Mouse (Mus musculus) limb, embryonic 13.5 days (tissue): ENCODE results near the gene Lbh. TPM values are rescaled to one million over a fixed set of nuclear protein-coding genes. Genes with fewer than 3 reads are reported as not detected.

ENCODE experiments used
- ATAC-seq: fragments of 200-750 bp; cut with Nextera tagmentation; 2 replicates; pipeline ENCODE4 v1.8.0; 2017; ENCODE audit warnings: low read depth, moderate number of reproducible peaks, moderate TSS enrichment; ENCODE audit not compliant: low FRiP score
- H3K27ac ChIP-seq: fragments of 300-500 bp; sonication (generic); 2 replicates; pipeline ENCODE4 v1.5.1; 2015; ENCODE audit warnings: inconsistent platforms, mild to moderate bottlenecking, moderate library complexity
- H3K27me3 ChIP-seq: fragments of 300-500 bp; sonication (generic); 2 replicates; pipeline ENCODE4 v1.6.1; 2015; ENCODE audit warnings: mild to moderate bottlenecking, inconsistent platforms
- H3K36me3 ChIP-seq: fragments of 300-500 bp; sonication (generic); 2 replicates; pipeline ENCODE4 v1.6.1; 2015; ENCODE audit warnings: inconsistent platforms, mild to moderate bottlenecking, moderate library complexity
- H3K4me1 ChIP-seq: fragments of 300-500 bp; sonication (generic); 2 replicates; pipeline ENCODE4 v1.6.1; 2015; ENCODE audit warnings: inconsistent platforms
- H3K4me2 ChIP-seq: fragments of 300-500 bp; sonication (generic); replicated peaks from 2 replicates; pipeline ENCODE4 v1.6.1; 2015; ENCODE audit warnings: inconsistent platforms, mild to moderate bottlenecking, moderate library complexity
- H3K4me3 ChIP-seq: fragments of 300-500 bp; sonication (generic); 2 replicates; pipeline ENCODE4 v1.5.1; 2015; ENCODE audit warnings: moderate library complexity, mild to moderate bottlenecking, inconsistent platforms
- H3K9ac ChIP-seq: fragments of 300-500 bp; sonication (generic); 2 replicates; pipeline ENCODE4 v1.6.1; 2015; ENCODE audit warnings: mild to moderate bottlenecking, inconsistent platforms
- H3K9me3 ChIP-seq: fragments of 300-500 bp; sonication (generic); 2 replicates; pipeline ENCODE4 v1.6.1; 2016; ENCODE audit warnings: inconsistent platforms
- WGBS: fragments of 180-500 bp; shearing (Covaris S2); methylation state at CpG from one replicate; pipeline ENCODE4 v1.1.7; 2015; 5-methylcytosine and 5-hydroxymethylcytosine counted together
- polyA plus RNA-seq: library from polyadenylated mRNA; unstranded; fragments of >200 nt; fragmentation: Nextera tagmentation; extraction: Ambion mirVana; gene quantifications from 2 replicates; pipeline ENCODE4 v1.2.1, GENCODE M21; 2015

Gene Lbh
- polyA plus RNA-seq, 1 experiment from 2014 or later = 3.5 TPM

- WGBS = 68% methylated on average over 6 of the region's 6 CpGs
- peaks cover 11% of the 10 kb centered on the region; the same call in 1 of the 2 replicates for H3K4me1 ChIP-seq
- peaks cover 11% of the 10 kb centered on the region for H3K36me3 ChIP-seq
- H3K9ac ChIP-seq = no peak overlapping the region
- no peak overlapping the region for H3K4me3 ChIP-seq
- peaks cover 5% of the 10 kb centered on the region; the same call in 1 of the 2 replicates for H3K9me3 ChIP-seq
- H3K4me2 ChIP-seq = no peak overlapping the region
- H3K27ac ChIP-seq = no peak overlapping the region
- ATAC-seq = no peak
- no peaks in the 10 kb centered on the region for H3K27me3 ChIP-seq
These were observed 29.2 kb downstream of the Lbh start for GRCm38 (mm10) chr17:72947111-72947859.

- no peak overlapping the region for H3K4me2 ChIP-seq
- H3K4me3 ChIP-seq = no peak overlapping the region
- no peaks in the 10 kb centered on the region for H3K27me3 ChIP-seq
- H3K36me3 ChIP-seq = peaks cover 3% of the 10 kb centered on the region
- no peak for ATAC-seq
- no peak overlapping the region for H3K9ac ChIP-seq
- H3K9me3 ChIP-seq = peaks cover 5% of the 10 kb centered on the region; the same call in 1 of the 2 replicates
- H3K27ac ChIP-seq = no peak overlapping the region
- H3K4me1 ChIP-seq = peaks cover 15% of the 10 kb centered on the region; the same call in 1 of the 2 replicates
- 78% methylated on average over 9 of the region's 9 CpGs for WGBS
These were observed 30.0 kb downstream of the Lbh start for GRCm38 (mm10) chr17:72948119-72948518.

- peaks cover under 1% of the 10 kb centered on the region; the same call in 1 of the 2 replicates for H3K9me3 ChIP-seq
- WGBS = 85% methylated on average over 7 of the region's 7 CpGs
- H3K4me1 ChIP-seq = peaks cover 20% of the 10 kb centered on the region; the same call in 1 of the 2 replicates
- no peak for ATAC-seq
- H3K27ac ChIP-seq = no peak overlapping the region
- no peak overlapping the region for H3K9ac ChIP-seq
- H3K27me3 ChIP-seq = no peaks in the 10 kb centered on the region
- H3K4me3 ChIP-seq = no peak overlapping the region
- no peak overlapping the region for H3K4me2 ChIP-seq
- no peaks in the 10 kb centered on the region for H3K36me3 ChIP-seq
These were observed 31.2 kb downstream of the Lbh start for GRCm38 (mm10) chr17:72949247-72949701.

- no peaks in the 10 kb centered on the region for H3K36me3 ChIP-seq
- ATAC-seq = no peak
- H3K27me3 ChIP-seq = no peaks in the 10 kb centered on the region
- no peaks in the 10 kb centered on the region; the same call in 1 of the 2 replicates for H3K9me3 ChIP-seq
- H3K4me2 ChIP-seq = no peak overlapping the region
- H3K27ac ChIP-seq = no peak overlapping the region
- peaks cover 29% of the 10 kb centered on the region; the same call in 1 of the 2 replicates for H3K4me1 ChIP-seq
- H3K4me3 ChIP-seq = no peak overlapping the region
- H3K9ac ChIP-seq = no peak overlapping the region
- 75% methylated on average over 6 of the region's 6 CpGs for WGBS
These were observed 33.2 kb downstream of the Lbh start for GRCm38 (mm10) chr17:72951331-72951730.

DNA sequence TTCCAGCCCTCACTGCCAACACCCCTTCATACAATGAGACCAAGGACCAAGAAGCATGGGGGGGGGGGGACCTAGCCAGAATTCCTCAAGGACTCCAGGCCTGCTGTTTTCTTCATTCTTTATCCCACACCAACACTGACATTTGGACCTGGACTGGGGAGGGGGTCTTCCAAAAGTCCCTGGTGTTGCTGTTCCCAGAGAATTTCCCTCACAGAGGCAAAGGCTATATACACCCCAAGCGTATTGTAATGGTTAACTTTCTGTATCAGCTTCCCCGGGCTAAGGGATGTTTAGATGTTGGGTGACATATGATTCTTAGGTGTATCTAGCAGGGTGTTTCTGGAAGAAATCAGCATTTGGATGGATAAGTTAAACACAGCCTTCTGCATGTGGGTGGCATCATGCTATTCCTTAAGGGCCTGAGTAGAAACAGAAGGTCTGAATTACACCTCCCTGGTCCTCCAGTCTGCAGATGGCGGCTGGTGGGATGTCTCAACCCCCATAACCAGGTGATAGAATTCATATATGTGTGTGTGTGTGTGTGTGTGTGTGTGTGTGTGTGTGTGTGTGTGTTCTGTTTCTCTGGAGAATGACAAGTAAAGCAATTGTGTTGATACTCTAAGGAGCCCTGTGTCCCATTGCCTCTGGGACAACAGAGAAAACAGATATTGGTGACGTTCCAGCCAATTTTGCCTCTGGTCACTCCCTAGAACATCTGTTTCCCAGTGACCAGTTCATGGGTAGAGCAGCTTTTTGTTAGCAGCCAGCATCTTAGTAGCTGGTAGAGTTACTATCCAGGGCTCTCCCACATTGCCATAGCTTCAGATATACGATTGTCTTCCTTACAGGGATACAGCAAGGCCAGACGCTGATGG is 35.9 kb downstream of the Lbh start:
- Histone ChIP-seq H3K36me3 (no peaks in the 10 kb centered on the region), H3K27me3 (no peaks in the 10 kb centered on the region), H3K27ac (no peak overlapping the region), H3K4me2 (no peak overlapping the region), H3K9me3 (no peaks in the 10 kb centered on the region), H3K4me1 (peaks cover 22% of the 10 kb centered on the region; the same call in 1 of the 2 replicates), H3K9ac (no peak overlapping the region), H3K4me3 (no peak overlapping the region)
- 68% methylated on average over 6 of the region's 6 CpGs for WGBS
- ATAC-seq = no peak

DNA sequence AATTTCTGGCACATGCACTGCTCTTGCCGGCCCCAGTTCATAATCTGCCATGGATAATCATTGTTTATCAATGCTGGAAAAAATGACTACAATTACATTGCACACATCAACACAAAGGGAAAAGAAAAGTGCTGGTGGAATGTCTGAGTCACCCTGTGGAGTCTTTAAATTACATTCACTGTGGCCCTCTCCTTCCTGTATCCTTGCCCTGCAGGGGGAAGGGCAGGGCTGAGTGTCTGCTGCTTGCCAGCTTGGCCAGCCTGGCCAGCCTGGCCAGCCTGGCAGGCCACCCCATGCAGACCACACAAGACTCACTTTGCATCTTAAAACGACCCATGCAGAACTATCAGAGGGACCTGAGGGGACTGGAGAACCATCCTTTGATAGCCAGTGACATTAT is 37.4 kb downstream of the Lbh start:
- WGBS = 64% methylated on average over 2 of the region's 2 CpGs
- Histone ChIP-seq H3K4me1 (peaks cover 22% of the 10 kb centered on the region; the same call in 1 of the 2 replicates), H3K9ac (no peak overlapping the region), H3K36me3 (no peaks in the 10 kb centered on the region), H3K27ac (no peak overlapping the region), H3K4me2 (no peak overlapping the region), H3K27me3 (no peaks in the 10 kb centered on the region), H3K9me3 (no peaks in the 10 kb centered on the region), H3K4me3 (no peak overlapping the region)
- ATAC-seq = no peak

GRCm38 (mm10) chr17:72957016-72957415 is 38.9 kb downstream of the Lbh start:
- Histone ChIP-seq H3K27ac (no peak overlapping the region), H3K9me3 (no peaks in the 10 kb centered on the region), H3K27me3 (no peaks in the 10 kb centered on the region), H3K36me3 (no peaks in the 10 kb centered on the region), H3K9ac (no peak overlapping the region), H3K4me2 (no peak overlapping the region), H3K4me3 (no peak overlapping the region), H3K4me1 (peaks cover 18% of the 10 kb centered on the region; the same call in 1 of the 2 replicates)
- ATAC-seq = no peak
- WGBS = 80% methylated on average over 6 of the region's 6 CpGs

- H3K27ac ChIP-seq = no peak overlapping the region
- no peak overlapping the region for H3K9ac ChIP-seq
- no peak overlapping the region for H3K4me3 ChIP-seq
- 87% methylated on average over 5 of the region's 5 CpGs for WGBS
- H3K4me1 ChIP-seq = 0 out of 2 replicates have a peak, but pooled peaks cover 10% of the 10 kb centered on the region
- ATAC-seq = no peak
- no peaks in the 10 kb centered on the region for H3K27me3 ChIP-seq
- H3K9me3 ChIP-seq = no peaks in the 10 kb centered on the region
- no peaks in the 10 kb centered on the region for H3K36me3 ChIP-seq
- H3K4me2 ChIP-seq = no peak overlapping the region
These were observed 40.8 kb downstream of the Lbh start for GRCm38 (mm10) chr17:72958886-72959285.

- 58% methylated on average over 5 of the region's 5 CpGs for WGBS
- Histone ChIP-seq H3K36me3 (no peaks in the 10 kb centered on the region), H3K4me3 (no peak overlapping the region), H3K27ac (no peak overlapping the region), H3K9me3 (no peaks in the 10 kb centered on the region), H3K4me1 (0 out of 2 replicates have a peak, but pooled peaks cover 6% of the 10 kb centered on the region), H3K4me2 (no peak overlapping the region), H3K27me3 (no peaks in the 10 kb centered on the region), H3K9ac (no peak overlapping the region)
- ATAC-seq = no peak
These were observed 41.5 kb downstream of the Lbh start for GRCm38 (mm10) chr17:72959497-72960039.

- Histone ChIP-seq H3K4me3 (no peak overlapping the region), H3K4me1 (peaks cover 5% of the 10 kb centered on the region; the same call in 1 of the 2 replicates), H3K9me3 (no peaks in the 10 kb centered on the region), H3K4me2 (no peak overlapping the region), H3K9ac (no peak overlapping the region), H3K27me3 (no peaks in the 10 kb centered on the region), H3K36me3 (no peaks in the 10 kb centered on the region), H3K27ac (no peak overlapping the region)
- 92% methylated on average over 4 of the region's 4 CpGs for WGBS
- ATAC-seq = no peak
These were observed 42.1 kb downstream of the Lbh start for GRCm38 (mm10) chr17:72960243-72960642.

- no peaks in the 10 kb centered on the region for H3K36me3 ChIP-seq
- no peaks in the 10 kb centered on the region for H3K9me3 ChIP-seq
- H3K27ac ChIP-seq = no peak overlapping the region
- WGBS = 78% methylated on average over 2 of the region's 2 CpGs
- H3K9ac ChIP-seq = no peak overlapping the region
- no peaks in the 10 kb centered on the region for H3K27me3 ChIP-seq
- H3K4me2 ChIP-seq = no peak overlapping the region
- ATAC-seq = no peak
- H3K4me3 ChIP-seq = no peak overlapping the region
- H3K4me1 ChIP-seq = peaks cover 6% of the 10 kb centered on the region
These were observed 42.8 kb downstream of the Lbh start for GRCm38 (mm10) chr17:72960873-72961272.
